Mouse (Mus musculus) kidney, postnatal 14 days (tissue): ENCODE results near the gene 2410002F23Rik.
A peak's percentile ranks its signal among the peaks of the same experiment; 100 is the strongest.
"Not testable (repeated sequence)": the region's sequence is repeated elsewhere in the genome, so short reads cannot be mapped to it uniquely, and the experiment has no call there.

Experiments used
- DNase-seq: peaks from one replicate; pipeline ENCODE4 v3.0.0; 2022; ENCODE audit warnings: mixed read lengths

The 2410002F23Rik gene

DNA sequence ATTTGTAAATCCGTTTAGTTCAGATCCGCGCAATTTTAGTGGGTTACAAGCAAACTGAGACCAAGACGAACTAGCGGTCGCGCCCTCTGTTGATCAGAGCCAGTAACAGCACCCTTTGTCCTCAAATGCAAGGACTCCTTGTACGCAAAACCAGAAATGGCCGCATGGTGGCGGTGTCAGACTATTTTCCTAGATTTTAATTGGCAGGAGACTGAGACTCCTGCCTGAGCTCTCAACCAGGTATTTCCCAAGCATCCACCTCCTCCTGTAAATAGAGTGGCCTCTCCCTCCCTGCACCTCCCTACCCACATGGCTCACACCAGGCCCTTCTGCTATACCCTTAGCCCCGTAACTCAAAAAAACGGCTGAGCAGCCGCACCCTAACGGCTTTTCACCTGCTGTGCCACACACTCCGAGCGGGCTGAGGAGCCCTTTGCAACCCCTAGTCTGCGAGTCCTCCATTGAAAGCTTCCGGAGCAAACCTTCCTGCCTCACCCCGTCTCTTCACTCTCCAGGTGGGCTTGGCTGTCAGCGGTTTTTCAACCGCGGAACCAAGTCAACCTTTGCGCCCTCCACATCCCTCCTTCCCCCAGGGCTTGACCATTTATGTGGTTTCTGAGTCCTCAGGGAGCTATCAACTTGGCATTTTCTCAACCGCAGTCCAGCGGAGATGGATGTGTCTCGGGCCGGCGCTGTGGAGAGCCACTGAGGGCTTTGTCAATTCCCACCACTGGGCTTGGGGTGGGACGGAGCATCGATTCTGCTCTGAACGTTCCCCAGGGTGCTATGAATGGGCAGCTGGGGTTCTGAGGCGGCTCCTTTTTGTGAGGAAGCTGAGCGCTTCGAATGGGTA lies 16.5 kb downstream of the 2410002F23Rik start:
- DNase-seq = peak; percentile 93

DNA sequence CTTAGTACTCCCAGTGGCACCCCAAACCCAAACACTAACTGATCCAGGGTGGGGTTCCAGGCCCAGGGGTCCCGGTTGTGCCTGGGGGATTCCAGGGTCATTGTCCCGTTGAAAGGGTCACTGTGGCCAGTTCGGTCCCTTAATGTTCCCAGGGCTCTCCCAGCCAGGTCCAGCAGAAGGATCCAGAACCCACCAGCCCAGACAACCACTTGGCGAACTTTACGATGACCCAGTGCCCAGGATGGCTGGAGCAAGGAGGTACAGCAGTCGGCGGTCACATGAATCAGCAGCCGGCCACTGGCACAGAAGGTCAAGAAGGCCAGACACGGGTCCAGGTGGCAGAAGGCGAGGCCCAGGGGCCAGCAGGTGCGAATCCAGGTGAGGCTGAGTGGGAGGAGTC lies 21.6 kb downstream of the 2410002F23Rik start:
- no peak for DNase-seq

GRCm38 (mm10) chr7:44269397-44269796 lies 22.9 kb downstream of the 2410002F23Rik start:
- DNase-seq = no peak

- no peak for DNase-seq
Observed at GRCm38 (mm10) chr7:44271309-44271708, 24.8 kb downstream of the 2410002F23Rik start.

DNA sequence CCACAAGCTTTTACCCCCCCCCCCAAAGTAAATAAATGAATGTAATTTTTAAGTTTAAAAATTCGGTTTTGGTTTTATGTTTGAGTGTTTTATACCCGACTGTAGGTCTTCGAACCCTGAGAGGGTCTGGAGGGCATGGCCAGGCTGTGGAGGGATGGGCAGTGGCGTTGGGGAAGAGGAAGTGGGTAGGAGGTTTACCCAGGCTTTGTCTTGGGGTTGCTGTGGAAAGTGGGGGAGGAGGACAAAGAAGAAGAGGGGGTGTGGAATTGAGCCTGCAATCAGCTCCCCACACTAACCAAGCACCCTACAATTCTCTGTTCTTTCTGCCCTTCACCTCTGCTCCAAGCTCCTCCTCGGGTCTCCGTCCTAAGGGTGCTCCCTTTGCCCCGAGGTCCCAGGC lies 26.0 kb downstream of the 2410002F23Rik start:
- DNase-seq = no peak

DNA sequence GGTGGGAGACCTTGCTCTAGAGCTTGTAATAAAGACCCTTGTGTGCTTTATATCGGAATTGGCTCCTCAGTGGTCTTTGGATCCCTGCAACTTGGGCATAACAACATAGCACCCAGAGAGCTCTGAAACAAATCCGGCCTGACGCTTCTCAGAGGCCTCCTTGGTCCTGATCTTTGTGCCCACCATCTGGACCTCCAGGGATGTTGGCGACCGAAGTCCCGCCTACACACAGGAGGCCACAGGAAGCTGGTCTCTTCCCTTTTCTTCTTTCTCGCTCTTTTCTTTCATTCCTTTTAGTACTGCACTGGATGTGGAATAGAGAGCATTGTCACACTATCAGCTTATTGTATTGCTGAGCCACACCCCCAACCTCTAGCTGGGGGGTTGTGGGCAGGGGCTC lies 26.9 kb downstream of the 2410002F23Rik start:
- no peak for DNase-seq

- DNase-seq = no peak
Observed at GRCm38 (mm10) chr7:44274096-44274495, 27.6 kb downstream of the 2410002F23Rik start.

- DNase-seq = no peak
Observed at GRCm38 (mm10) chr7:44275546-44275945, 29.0 kb downstream of the 2410002F23Rik start.

GRCm38 (mm10) chr7:44276461-44277249 lies 30.1 kb downstream of the 2410002F23Rik start:
- no peak for DNase-seq

GRCm38 (mm10) chr7:44277250-44277622 lies 30.7 kb downstream of the 2410002F23Rik start:
- DNase-seq = no peak

- DNase-seq = no peak
Observed at GRCm38 (mm10) chr7:44280959-44281358, 34.4 kb downstream of the 2410002F23Rik start.

- no peak for DNase-seq
Observed at GRCm38 (mm10) chr7:44281586-44281985, 35.1 kb downstream of the 2410002F23Rik start.

DNA sequence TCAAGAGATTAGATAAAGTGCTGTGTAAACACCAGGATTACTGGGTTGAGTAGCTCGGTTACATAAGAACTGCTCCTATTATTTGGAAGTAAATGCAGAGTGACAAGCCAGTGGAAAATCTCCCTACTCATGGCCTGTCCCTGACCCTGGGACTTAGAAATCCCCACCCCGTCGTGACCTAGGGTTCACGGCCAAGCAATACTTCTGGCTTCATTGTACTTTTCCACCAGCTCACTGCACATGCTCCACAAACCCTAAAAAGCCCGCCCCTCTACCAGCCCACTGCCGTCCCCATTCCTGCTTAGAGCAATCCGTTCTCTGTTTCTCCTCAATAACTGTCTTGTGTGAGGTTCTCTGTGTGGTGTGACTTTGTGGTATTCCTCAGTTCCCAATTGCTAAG lies 41.2 kb downstream of the 2410002F23Rik start:
- DNase-seq = no peak

DNA sequence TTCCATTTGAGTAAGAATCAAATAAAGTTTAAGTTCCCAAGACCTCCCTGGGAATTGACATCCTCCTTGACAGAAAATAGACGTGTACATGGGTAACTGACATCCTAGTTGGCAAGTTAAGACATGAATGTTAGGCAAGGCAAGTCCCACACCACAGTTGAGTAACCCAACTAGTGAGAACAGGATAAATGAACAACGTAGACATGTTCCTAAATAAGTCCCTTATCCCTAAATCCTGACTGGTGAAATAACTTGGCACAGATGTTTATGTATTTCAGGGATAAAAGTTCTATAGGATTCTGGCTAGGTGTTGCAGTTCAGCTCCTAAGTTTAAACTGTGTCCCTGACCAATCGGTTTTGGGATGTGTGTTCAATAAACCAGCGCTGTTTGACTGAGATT lies 44.5 kb downstream of the 2410002F23Rik start:
- DNase-seq = no peak

DNA sequence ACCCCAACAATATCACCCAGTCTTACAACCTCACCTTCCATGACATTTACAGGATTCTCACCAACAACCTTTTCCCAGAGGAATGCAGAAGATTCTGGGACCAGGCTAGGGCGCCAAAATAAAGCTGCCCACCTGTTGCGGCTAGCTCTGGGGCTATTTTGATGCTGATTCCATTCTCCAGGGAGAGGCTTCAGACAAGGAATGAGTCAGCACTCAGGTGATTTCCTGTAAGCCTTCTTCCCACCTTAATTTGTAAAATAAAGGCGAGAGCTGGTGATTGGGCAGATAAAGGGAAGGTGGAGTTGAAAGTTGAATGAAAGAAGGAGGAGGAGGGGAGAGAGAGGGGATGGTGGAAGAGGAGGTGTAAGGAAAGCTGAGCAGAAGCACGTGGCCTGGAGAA lies 44.9 kb downstream of the 2410002F23Rik start:
- DNase-seq = no peak

DNA sequence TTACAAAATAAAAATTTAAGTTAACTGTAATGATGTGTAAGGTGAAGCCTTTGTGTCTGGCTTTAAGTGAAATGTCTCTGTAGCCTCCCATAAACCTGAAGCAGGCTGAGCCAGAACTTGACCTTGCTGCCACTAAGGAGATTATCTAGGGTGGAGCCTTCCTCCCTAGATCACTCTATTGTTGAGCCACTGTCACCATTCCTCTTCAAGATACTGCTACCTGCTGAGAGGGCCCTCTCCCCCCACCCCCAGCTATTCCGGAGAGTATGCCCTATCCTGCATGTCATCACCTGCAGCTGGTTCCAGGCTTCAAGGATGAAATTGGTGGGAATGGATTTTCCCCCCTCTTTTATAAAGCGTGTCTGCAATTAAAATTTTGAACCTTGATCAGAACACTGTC lies 51.0 kb downstream of the 2410002F23Rik start:
- not testable (repeated sequence) for DNase-seq
